Mouse (Mus musculus) adrenal gland, postnatal 25 days (tissue): ENCODE data around the gene Dyrk1b. TPM values are rescaled to one million over a fixed set of nuclear protein-coding genes. Genes with fewer than 3 reads are reported as not detected.
"Not testable (repeated sequence)": the region's sequence is repeated elsewhere in the genome, so short reads cannot be mapped to it uniquely, and the experiment has no call there.

Experiments used
- DNase-seq: peaks from one replicate; pipeline ENCODE4 v3.0.0; 2021; ENCODE audit warnings: mixed read lengths
- total RNA-seq: library from RNA; stranded (reverse); gene quantifications from 2 replicates; pipeline ENCODE4 v1.2.3, GENCODE M21; 2021

Dyrk1b gene
- total RNA-seq, 1 experiment from 2014 or later = 46.2 TPM

DNA sequence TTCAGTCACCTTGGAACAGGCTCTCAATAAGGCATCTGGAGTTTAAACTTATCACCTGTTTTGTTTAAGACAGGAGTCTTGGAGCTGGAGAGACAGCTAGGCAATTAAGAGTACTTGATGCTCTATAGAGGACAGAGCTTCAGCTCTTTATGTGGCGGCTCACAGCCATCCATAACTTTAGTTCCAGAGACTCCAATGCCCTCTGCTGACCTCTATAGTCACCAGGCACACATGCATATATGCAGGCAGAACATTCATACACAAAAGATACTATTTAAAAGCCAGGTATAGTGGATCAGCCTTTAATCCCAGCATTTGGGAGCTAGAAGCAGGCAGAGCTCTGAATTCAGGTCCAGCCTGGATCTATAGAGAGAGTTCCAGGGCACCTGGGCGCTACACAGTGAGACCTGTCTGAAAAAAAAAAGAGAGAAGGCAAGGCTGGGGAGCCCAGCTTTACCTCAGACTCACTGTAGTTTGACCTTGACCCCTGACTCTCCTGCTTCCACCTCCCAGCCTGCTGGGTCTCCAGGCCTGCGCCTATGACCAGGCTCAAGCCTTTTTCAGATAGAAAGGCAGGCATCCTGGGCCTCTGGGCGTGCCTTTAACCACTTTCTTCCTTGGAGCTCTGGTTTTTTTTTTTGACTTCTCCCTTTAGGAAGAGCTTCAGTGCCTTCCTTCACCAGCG lies 16.3 kb downstream of the Dyrk1b start:
- DNase-seq = no peak

DNA sequence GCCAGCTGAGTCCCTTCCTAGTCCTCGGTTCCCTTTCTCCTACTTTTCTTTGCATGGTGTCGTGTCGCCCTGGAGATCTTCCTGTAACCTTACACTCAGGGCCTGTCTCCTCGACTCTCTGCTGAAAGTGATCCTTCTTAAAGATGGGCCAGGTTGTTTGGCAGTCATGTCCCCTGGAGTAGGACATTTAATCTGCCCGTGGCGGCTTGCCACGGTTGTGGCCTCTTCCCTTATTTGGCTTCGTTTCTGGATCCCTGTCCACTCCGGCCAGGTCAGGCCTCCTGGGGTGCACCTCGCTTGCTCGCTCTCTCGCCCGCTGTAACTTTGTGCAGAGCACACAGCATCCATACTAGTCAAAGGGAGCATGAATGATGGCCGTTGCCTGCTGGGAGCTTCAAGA lies 17.3 kb downstream of the Dyrk1b start:
- DNase-seq = no peak

- DNase-seq = no peak
These were observed 19.8 kb downstream of the Dyrk1b start for GRCm38 (mm10) chr7:28199054-28199453.

- DNase-seq = peak; percentile 30
These were observed 24.2 kb downstream of the Dyrk1b start for GRCm38 (mm10) chr7:28203207-28204108.

DNA sequence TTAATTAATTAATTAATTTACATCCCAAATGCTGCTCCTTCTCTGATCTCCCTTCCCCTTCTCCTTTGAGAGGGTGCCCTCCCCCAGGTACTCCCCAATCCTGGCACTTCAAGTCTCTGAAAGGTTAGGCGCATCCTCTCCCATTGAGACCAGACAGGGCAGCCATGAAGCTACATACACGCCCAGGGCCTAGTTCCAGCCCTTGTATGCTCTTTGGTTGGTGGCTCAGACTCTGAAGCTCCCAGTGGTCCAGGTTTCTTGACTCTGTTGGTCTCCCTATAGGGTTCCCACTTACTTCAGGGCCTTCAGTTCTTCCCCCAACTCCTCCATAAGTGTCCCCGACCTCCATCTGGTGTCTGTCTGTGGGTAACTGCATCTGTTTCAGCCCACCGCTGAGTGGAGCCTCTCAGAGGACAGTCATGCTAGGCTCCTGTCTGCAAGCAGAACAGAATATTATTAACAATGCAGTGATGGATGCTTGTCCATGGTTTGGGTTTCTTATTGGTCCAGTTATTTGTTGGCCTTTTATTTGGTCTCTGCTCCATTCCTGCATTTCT lies 26.9 kb downstream of the Dyrk1b start:
- DNase-seq = no peak

DNA sequence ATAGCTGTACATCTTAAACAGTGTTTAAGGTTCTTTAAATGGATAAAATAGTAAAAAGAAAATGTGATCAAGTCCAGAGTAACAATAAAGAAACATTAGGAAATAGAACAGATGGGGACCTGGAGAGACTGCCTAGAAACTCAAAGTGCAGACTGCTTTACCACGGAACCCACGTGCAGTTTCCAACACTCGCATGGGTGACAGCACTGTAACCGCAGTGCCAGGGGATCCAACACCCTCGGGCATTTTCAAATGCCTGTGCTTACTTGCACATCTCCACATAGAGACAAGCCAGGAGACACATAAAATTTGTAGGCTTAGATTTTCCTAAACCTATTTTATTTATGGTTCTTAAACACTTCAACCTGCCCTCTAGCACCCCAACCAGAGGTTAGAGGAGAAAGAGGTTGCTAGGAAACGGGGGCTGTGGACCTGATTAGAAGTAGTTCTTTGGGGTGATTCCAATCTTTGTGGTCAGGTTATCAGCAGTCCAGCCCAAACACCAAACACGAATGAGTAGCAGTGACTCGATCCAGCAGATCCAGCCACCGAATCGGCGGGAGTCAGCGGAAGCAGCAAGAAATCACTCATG lies 29.2 kb downstream of the Dyrk1b start:
- DNase-seq = no peak

DNA sequence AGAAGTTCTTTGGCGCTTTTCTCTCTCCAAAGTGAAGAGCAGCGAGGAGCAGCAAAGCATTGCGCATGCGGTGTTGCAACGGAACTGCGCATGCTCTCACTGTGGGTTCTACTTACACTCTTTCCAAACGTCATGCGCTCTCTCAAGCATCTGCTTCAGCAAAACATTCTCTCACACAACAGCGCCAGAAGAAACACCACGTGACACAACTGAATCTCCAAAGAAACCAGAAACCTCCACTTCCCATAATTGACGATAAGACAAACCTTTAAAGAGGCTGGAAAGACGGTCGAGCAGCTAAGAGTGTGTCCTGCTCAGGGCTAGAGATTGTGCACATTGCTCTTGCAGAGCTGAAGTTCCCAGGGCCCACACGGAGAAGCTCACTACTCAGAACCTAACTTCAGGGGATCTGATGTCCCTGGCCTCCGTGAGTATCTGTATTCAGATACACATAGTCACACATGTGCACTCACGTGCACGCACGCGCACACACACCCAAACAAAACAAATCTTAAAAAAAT lies 29.8 kb downstream of the Dyrk1b start:
- peak; percentile 74 for DNase-seq

GRCm38 (mm10) chr7:28210731-28211130 lies 31.5 kb downstream of the Dyrk1b start:
- DNase-seq = no peak

DNA sequence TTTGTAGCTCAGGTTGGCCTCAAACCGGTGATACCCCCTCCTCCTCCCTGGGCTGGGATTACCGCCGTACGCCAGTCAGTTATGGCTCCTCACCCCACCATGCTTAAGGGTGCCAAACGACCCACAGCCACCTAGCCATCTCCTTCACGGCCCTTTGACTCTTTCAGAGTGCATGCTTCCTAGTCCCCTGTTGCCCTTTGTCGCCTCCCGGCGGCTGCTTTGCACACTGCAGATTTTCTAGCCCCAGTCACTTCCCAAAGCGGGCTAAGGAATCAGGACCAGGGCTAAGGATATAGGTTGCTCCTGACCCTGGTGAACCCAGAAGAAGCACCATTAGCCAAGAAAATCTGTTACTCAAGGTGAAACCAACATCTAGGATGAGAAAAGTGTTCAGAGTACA lies 34.9 kb downstream of the Dyrk1b start:
- peak; percentile 83 for DNase-seq

DNA sequence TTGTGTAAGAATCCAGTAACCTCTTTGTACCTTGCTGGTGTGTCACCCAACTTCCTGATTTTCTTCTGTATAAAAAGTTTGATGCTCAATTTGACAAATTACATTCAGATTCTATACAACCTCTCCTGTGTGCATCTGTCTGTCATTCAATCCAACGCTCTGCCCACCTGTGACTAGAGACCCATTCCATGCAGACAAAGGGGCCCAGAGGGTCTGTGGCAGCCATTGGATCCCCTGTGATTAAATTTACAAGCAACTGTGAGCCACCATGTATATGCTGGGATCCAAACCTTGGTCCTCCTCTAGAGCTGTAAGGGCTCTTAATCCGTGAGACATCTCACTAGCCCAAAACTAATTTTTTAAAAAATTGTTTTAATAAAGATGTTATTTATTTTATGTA lies 36.7 kb downstream of the Dyrk1b start:
- not testable (repeated sequence) for DNase-seq

- not testable (repeated sequence) for DNase-seq
These were observed 38.5 kb downstream of the Dyrk1b start for GRCm38 (mm10) chr7:28217811-28218210.

- DNase-seq = peak; percentile 46
These were observed 39.9 kb downstream of the Dyrk1b start for GRCm38 (mm10) chr7:28218951-28219740.

GRCm38 (mm10) chr7:28226836-28227235 lies 47.6 kb downstream of the Dyrk1b start:
- DNase-seq = not testable (repeated sequence)

DNA sequence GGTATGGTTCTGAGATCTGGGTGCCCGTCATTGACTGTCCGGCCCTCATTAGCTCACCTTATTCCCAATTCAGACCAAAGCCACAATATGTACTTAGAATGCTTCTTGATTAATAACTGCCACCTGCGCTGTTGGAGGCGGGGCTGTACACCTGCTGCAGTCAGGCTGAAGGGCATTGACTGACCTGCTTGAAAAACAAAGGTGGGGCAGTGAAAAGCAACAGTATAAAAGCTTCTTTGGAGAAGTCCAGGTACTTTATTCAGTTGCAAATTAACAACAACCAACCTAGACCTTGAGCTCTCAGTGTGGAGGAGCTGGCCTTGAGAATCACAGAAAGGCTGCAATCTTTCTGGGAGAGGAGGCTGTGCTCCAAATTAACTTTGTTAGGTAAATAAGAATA lies 48.2 kb downstream of the Dyrk1b start:
- not testable (repeated sequence) for DNase-seq

Other genes with a start within 250 kb of the Dyrk1b start
- gene Zfp780b, start 200.3 kb upstream of the Dyrk1b start, total RNA-seq = 12.5 and 14.7 TPM in 2 replicates
- gene Zfp850, start 165.4 kb upstream of the Dyrk1b start, total RNA-seq = 2.1 and 3.1 TPM in 2 replicates
- gene Psmc4, start 129.4 kb upstream of the Dyrk1b start, total RNA-seq = 154 and 164 TPM in 2 replicates
- not detected in 2 replicates for gene Fcgbp, start 108.2 kb upstream of the Dyrk1b start, total RNA-seq
- gene 9530053A07Rik, start 50.0 kb upstream of the Dyrk1b start, total RNA-seq = not detected in 2 replicates
- gene Fbl, start 9.8 kb upstream of the Dyrk1b start, total RNA-seq = 91.9 and 107 TPM in 2 replicates
- 22.5 and 26.6 TPM in 2 replicates for gene Eid2, start 88.4 kb downstream of the Dyrk1b start, total RNA-seq
- gene Eid2b, start 98.3 kb downstream of the Dyrk1b start, total RNA-seq = 19.2 and 21.1 TPM in 2 replicates
- gene Selenov, start 111.7 kb downstream of the Dyrk1b start, total RNA-seq = not detected in 2 replicates
- gene Dll3, start 122.8 kb downstream of the Dyrk1b start, total RNA-seq = not detected in 2 replicates
- 72.0 and 81.3 TPM in 2 replicates for gene Timm50, start 132.6 kb downstream of the Dyrk1b start, total RNA-seq
- 136 and 164 TPM in 2 replicates for gene Supt5, start 159.3 kb downstream of the Dyrk1b start, total RNA-seq
- gene Rps16, start 171.2 kb downstream of the Dyrk1b start, total RNA-seq = 820 and 1,029 TPM in 2 replicates
- gene Plekhg2, start 193.1 kb downstream of the Dyrk1b start, total RNA-seq = 25.1 and 27.0 TPM in 2 replicates
- gene Zfp36, start 200.8 kb downstream of the Dyrk1b start, total RNA-seq = 14.8 and 16.1 TPM in 2 replicates
- gene Med29, start 213.2 kb downstream of the Dyrk1b start, total RNA-seq = 31.3 and 34.4 TPM in 2 replicates
- gene Paf1, start 213.5 kb downstream of the Dyrk1b start, total RNA-seq = 80.7 and 92.7 TPM in 2 replicates